Mouse (Mus musculus) CD4-positive, CD25-positive, alpha-beta regulatory T cell (primary cell): ENCODE data around the gene Vsig1. TPM values are rescaled to one million over a fixed set of nuclear protein-coding genes. Genes with fewer than 3 reads are reported as not detected.

Source experiments
- polyA plus RNA-seq: library from polyadenylated mRNA; unstranded; fragments of 100-300 nt; shearing (Covaris generic); gene quantifications from one replicate; pipeline ENCODE4 v1.2.1, GENCODE M21; 2017

The Vsig1 gene
- polyA plus RNA-seq: not detected

GRCm38 (mm10) chrX:140907360-140907759 lies at the start of gene Vsig1:
Gene Vsig1, plus strand, starts transcription at chrX:140907608.

GRCm38 (mm10) chrX:140956272-140956940 lies 49.0 kb downstream of the Vsig1 start, which contains the start of the genes Psmd10 and Atg4a:
Gene Psmd10, minus strand, starts transcription at chrX:140956728.
Gene Atg4a, plus strand, starts transcription at chrX:140956907.

Other genes with a start within 250 kb of the Vsig1 start
- gene Mid2, start 243.0 kb upstream of the Vsig1 start, polyA plus RNA-seq: 0.56 TPM
- gene Tex13b, start 94.2 kb upstream of the Vsig1 start, polyA plus RNA-seq: 0.19 TPM
- 52.2 TPM for gene Psmd10, start 49.1 kb downstream of the Vsig1 start, polyA plus RNA-seq
- gene Atg4a, start 49.3 kb downstream of the Vsig1 start, polyA plus RNA-seq: 32.5 TPM